Mouse (Mus musculus) hindbrain, embryonic 12.5 days (tissue): ENCODE measurements around the gene Olfr983. TPM values are rescaled to one million over a fixed set of nuclear protein-coding genes. Genes with fewer than 3 reads are reported as not detected.

Experiments used
- polyA plus RNA-seq: library from polyadenylated mRNA; unstranded; fragments of >200 nt; fragmentation: Nextera tagmentation; extraction: Ambion mirVana; gene quantifications from 2 replicates; pipeline ENCODE4 v1.2.1, GENCODE M21; 2016

The Olfr983 gene
- polyA plus RNA-seq, 1 experiment from 2014 or later = 0.03 TPM

Other genes starting within 250 kb of the Olfr983 start
- not detected in 2 replicates for gene Olfr972, start 227.2 kb downstream of the Olfr983 start, polyA plus RNA-seq
- gene Olfr229, start 186.3 kb downstream of the Olfr983 start, polyA plus RNA-seq = not detected in 2 replicates
- not detected in 2 replicates for gene Olfr974, start 156.1 kb downstream of the Olfr983 start, polyA plus RNA-seq
- gene Olfr975, start 141.5 kb downstream of the Olfr983 start, polyA plus RNA-seq = not detected in 2 replicates
- gene Olfr976, start 132.5 kb downstream of the Olfr983 start, polyA plus RNA-seq = not detected in 2 replicates
- gene Olfr978, start 101.5 kb downstream of the Olfr983 start, polyA plus RNA-seq = not detected in 2 replicates
- not detected in 2 replicates for gene Olfr979, start 90.1 kb downstream of the Olfr983 start, polyA plus RNA-seq
- gene Olfr980, start 84.0 kb downstream of the Olfr983 start, polyA plus RNA-seq = not detected in 2 replicates
- not detected in 2 replicates for gene Olfr981, start 72.1 kb downstream of the Olfr983 start, polyA plus RNA-seq
- gene Olfr982, start 19.8 kb downstream of the Olfr983 start, polyA plus RNA-seq = not detected in 2 replicates
- gene Olfr984, start 20.6 kb upstream of the Olfr983 start, polyA plus RNA-seq = not detected in 2 replicates
- gene Olfr985, start 36.6 kb upstream of the Olfr983 start, polyA plus RNA-seq = not detected in 2 replicates
- gene Tmem225, start 54.5 kb upstream of the Olfr983 start, polyA plus RNA-seq = not detected in 2 replicates
- gene Olfr986, start 87.3 kb upstream of the Olfr983 start, polyA plus RNA-seq = not detected in 2 replicates
- gene Zfp202, start 98.7 kb upstream of the Olfr983 start, polyA plus RNA-seq = 9.0 and 9.9 TPM in 2 replicates
- gene Scn3b, start 175.6 kb upstream of the Olfr983 start, polyA plus RNA-seq = 49.9 and 58.2 TPM in 2 replicates